Mouse (Mus musculus) liver, embryonic 14.5 days (tissue): ENCODE measurements around the gene Phlda3. TPM values are rescaled to one million over a fixed set of nuclear protein-coding genes. Genes with fewer than 3 reads are reported as not detected.

Experiments
- ATAC-seq: fragments of 200-750 bp; cut with Nextera tagmentation; 2 replicates; pipeline ENCODE4 v1.8.0; 2017; ENCODE audit warnings: moderate number of reproducible peaks, mild to moderate bottlenecking, moderate library complexity; ENCODE audit not compliant: insufficient read depth
- DNase-seq, 3 experiments: peaks; one replicate each; pipeline ENCODE4 v3.0.0-alpha.2; 2012 to 2013; ENCODE audit warnings: low read depth in 3 of 3, low spot score in 3 of 3
- H3K27ac ChIP-seq: fragments of 300-500 bp; sonication (generic); 2 replicates; pipeline ENCODE4 v1.5.1; 2014; ENCODE audit warnings: moderate library complexity, mild to moderate bottlenecking, control low read depth, inconsistent platforms
- H3K27me3 ChIP-seq: fragments of 300-500 bp; sonication (generic); 2 replicates; pipeline ENCODE4 v1.6.1; 2014; ENCODE audit warnings: mild to moderate bottlenecking, low read length, moderate library complexity; ENCODE audit not compliant: control insufficient read depth, insufficient read depth
- H3K36me3 ChIP-seq: fragments of 300-500 bp; sonication (generic); replicated peaks from 2 replicates; pipeline ENCODE4 v1.6.1; 2014; ENCODE audit warnings: low read depth; ENCODE audit not compliant: control insufficient read depth, insufficient read depth
- H3K4me1 ChIP-seq, 2 experiments: fragments of 200-500 bp in 1 of 2; fragments of 300-500 bp in 1 of 2; sonication (generic) in 1 of 2; replicated peaks; 2 replicates each; pipeline ENCODE4 v1.6.1; 2012 to 2014; ENCODE audit warnings: antibody characterized with exemption in 1 of 2, inconsistent platforms in 1 of 2, low read length in 1 of 2; ENCODE audit not compliant: control insufficient read depth in 2 of 2, insufficient read depth in 2 of 2
- H3K4me2 ChIP-seq: fragments of 300-500 bp; sonication (generic); 2 replicates; pipeline ENCODE4 v1.6.1; 2014; ENCODE audit warnings: low read depth, mild to moderate bottlenecking, control low read depth, moderate library complexity
- H3K4me3 ChIP-seq, 2 experiments: fragments of 200-500 bp in 1 of 2; fragments of 300-500 bp in 1 of 2; sonication (generic) in 1 of 2; 2 replicates each; pipeline ENCODE4 v1.5.1; 2012 to 2014; ENCODE audit warnings: low read depth in 2 of 2, low read length in 2 of 2, mild to moderate bottlenecking in 2 of 2, control low read depth in 1 of 2, inconsistent platforms in 1 of 2, moderate library complexity in 1 of 2; ENCODE audit not compliant: insufficient read depth in 1 of 2
- H3K9ac ChIP-seq: fragments of 300-500 bp; sonication (generic); replicated peaks from 2 replicates; pipeline ENCODE4 v1.6.1; 2014; ENCODE audit warnings: mild to moderate bottlenecking, control low read depth, moderate library complexity
- H3K9me3 ChIP-seq: fragments of 300-500 bp; sonication (generic); 2 replicates; pipeline ENCODE4 v1.6.1; 2016; ENCODE audit warnings: low read length, mixed read lengths; ENCODE audit not compliant: control insufficient read depth
- CTCF ChIP-seq: IDR thresholded peaks from 2 replicates; pipeline ENCODE4 v1.5.1; 2016; ENCODE audit warnings: antibody characterized with exemption, low read depth, control low read depth
- EP300 ChIP-seq: IDR thresholded peaks from 2 replicates; pipeline ENCODE4 v1.6.1; 2016; ENCODE audit warnings: antibody characterized with exemption, low read depth
- WGBS: fragments of 180-500 bp; shearing (Covaris S2); extraction: QIAGEN DNeasy Blood & Tissue Kit; methylation state at CpG from one replicate; pipeline ENCODE4 v1.1.7; 2014; ENCODE audit not compliant: insufficient replicate concordance; 5-methylcytosine and 5-hydroxymethylcytosine counted together
- polyA plus RNA-seq, 2 experiments: library from polyadenylated mRNA; depleted of rRNA in 1 of 2; stranded (reverse) in 1 of 2; unstranded in 1 of 2; fragments of >200 nt; fragmentation: Nextera tagmentation in 1 of 2; extraction: Ambion mirVana in 1 of 2; gene quantifications; 2 replicates each; pipeline versions ENCODE4 v1.2.1 to v1.2.3; 2012 to 2014

Phlda3 gene
- polyA plus RNA-seq, 2 experiments: 3.2 to 5.2 TPM

DNA sequence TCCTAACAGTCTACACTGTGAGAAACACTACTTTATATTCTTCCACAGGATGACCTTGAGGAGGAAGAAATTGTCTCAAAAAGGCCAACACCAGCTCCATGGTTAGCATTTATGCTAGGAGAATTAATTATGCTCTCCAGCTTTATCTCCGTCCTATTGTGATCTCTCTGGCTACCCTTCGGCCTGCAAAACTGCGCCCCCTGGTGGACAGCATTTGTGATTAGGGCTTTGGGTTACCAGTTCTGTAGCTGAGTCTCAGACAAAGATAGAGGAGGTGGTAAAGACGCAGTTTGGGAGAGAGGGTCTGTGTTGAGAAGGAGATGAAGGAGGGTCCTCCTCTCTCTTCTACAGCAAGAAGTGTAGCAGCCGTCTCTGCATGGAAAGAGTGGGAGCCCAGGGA, 23.9 kb downstream of the Phlda3 start:
- no peaks in the 10 kb centered on the region for H3K9me3 ChIP-seq
- peaks cover 8% of the 10 kb centered on the region; the same call in 1 of the 2 replicates for H3K27me3 ChIP-seq
- peaks cover 8 to 11% of the 10 kb centered on the region in 2 experiments; a peak in 3 of 4 replicates for H3K4me1 ChIP-seq
- ATAC-seq (no peak), DNase-seq (peak; percentile 56 to 63 (median 57))
- 11% methylated on average over 5 of the region's 5 CpGs for WGBS
- H3K4me3 ChIP-seq: no peak overlapping the region
- no peak overlapping the region for H3K27ac ChIP-seq
- H3K9ac ChIP-seq: no peak overlapping the region
- no peak overlapping the region for H3K4me2 ChIP-seq
- TF ChIP-seq CTCF (peak; percentile 94), EP300 (no peak)
- H3K36me3 ChIP-seq: no peaks in the 10 kb centered on the region

GRCm38 (mm10) chr1:135792143-135792939, 26.4 kb downstream of the Phlda3 start:
- H3K27me3 ChIP-seq: peaks cover 8% of the 10 kb centered on the region; the same call in 1 of the 2 replicates
- H3K4me2 ChIP-seq: no peak overlapping the region
- peaks cover 8 to 12% of the 10 kb centered on the region in 2 experiments; a peak in 3 of 4 replicates for H3K4me1 ChIP-seq
- DNase-seq (no peak), ATAC-seq (no peak)
- 50% methylated on average over 13 of the region's 13 CpGs for WGBS
- no peaks in the 10 kb centered on the region for H3K36me3 ChIP-seq
- H3K27ac ChIP-seq: no peak overlapping the region
- H3K9ac ChIP-seq: no peak overlapping the region
- no peak for TF ChIP-seq EP300
- TF ChIP-seq CTCF: no peak
- H3K9me3 ChIP-seq: no peaks in the 10 kb centered on the region
- H3K4me3 ChIP-seq: no peak overlapping the region

DNA sequence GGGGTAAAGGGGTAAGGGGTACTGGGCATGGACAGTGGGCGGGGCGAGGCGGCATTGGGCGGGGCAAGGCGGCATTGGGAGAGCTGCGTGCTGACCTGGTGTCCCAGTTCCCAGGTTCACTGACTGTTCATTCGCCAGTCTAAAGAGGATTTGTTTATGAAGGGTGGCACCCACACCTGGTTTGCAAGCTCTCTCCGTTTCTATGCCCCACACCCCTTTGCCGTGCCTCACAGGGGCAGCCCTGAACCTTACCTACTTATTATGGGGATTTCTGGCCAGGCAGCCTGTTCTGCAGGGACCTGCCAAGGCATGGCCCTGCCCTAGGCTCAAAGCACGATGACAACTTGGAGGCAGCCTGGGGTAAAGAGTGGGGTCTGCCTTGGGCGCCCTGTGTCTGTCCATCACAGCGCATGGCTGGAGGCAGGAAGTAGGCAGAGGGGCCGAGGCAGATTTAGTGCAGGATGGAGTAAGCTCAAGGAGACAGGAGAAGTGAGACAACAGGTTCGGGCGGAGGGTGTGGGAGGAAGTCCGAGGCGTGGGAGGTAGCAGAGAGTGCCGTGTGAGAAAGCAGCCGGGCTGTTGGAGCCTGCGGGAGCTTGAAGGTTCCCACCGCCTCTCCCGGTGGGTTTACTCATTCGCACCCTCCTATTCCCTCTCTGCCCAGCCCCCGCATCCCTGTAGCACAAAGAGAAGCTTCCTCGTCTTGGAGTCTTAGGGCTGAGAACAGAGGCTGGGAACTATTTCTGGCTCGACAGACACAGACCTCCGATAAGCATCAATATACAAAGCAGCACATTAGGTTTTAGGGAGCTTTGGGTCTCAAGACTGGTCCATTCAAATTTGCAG, 27.7 kb downstream of the Phlda3 start:
- Histone ChIP-seq H3K4me3 (no peak overlapping the region), H3K27ac (no peak overlapping the region), H3K36me3 (no peaks in the 10 kb centered on the region), H3K27me3 (peaks cover 8% of the 10 kb centered on the region; the same call in 1 of the 2 replicates), H3K9ac (no peak overlapping the region), H3K9me3 (no peaks in the 10 kb centered on the region), H3K4me2 (peak overlapping the region; percentile 44), H3K4me1 (peaks cover 5 to 10% of the 10 kb centered on the region in 2 experiments; a peak in 3 of 4 replicates)
- WGBS: 8% methylated on average over 27 of the region's 27 CpGs
- ATAC-seq (no peak), DNase-seq (no peak)
- TF ChIP-seq EP300 (no peak), CTCF (no peak)

DNA sequence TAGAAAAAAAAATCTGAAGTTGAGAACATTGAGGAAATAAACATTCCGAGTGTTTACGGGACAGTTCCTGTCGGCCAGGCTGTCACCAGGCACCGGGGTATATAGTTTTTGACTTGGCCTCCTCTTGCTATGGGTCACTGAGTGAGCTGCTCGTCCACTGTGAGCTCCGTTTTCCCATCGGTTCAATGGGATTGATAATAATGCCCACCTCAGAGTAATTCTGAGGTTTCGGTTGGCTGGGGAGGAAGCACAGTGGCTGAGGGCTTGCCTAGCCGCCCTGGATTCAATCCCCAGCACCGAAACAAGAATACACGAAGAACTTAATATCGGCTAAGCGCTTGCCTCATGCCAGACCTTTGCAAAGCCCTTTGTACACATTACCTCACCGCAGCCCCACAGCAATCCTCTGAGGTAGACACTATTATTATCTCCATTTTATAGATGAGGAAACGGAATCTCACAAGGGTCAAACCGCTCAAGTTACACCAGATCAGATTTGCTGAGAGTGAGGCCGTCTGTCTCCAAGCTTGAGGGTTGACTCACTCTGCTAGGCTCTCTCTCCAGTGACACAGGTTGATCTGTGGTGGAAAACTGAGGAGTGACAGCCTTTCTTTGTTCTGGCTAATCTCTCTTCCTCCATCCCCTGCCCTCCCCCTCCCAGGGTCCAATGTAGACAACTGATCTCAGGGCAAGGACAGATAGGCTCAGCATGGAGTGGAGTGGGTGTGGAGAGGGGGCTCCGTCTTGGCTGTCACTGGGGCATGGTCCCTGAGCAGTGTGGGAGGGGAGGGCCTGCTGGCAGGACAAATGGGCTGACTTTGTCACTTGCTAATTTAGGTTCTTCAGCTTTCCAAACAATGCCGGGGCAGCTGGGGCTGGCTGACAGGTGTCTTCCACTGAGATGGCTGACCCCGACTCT, 28.6 kb downstream of the Phlda3 start:
- Histone ChIP-seq H3K27me3 (peaks cover 8% of the 10 kb centered on the region; the same call in 1 of the 2 replicates), H3K36me3 (no peaks in the 10 kb centered on the region), H3K4me2 (peak overlapping the region; percentile 44), H3K4me3 (no peak overlapping the region), H3K4me1 (peaks cover 2 to 6% of the 10 kb centered on the region in 2 experiments; a peak in 2 of 4 replicates), H3K9ac (no peak overlapping the region), H3K9me3 (no peaks in the 10 kb centered on the region), H3K27ac (no peak overlapping the region)
- ATAC-seq: no peak
- 12% methylated on average over 20 of the region's 20 CpGs for WGBS
- TF ChIP-seq CTCF (no peak), EP300 (no peak)
- no peak for DNase-seq
